Mouse (Mus musculus): ENCODE results near the gene Alg9. TPM values are rescaled to one million over a fixed set of nuclear protein-coding genes. Genes with fewer than 3 reads are reported as not detected.

The Alg9 gene
- polyA plus RNA-seq, 1 experiment, result 23.2 TPM

- 0 out of 2 replicates have a peak, but pooled peaks cover 4% of the 10 kb centered on the region for H3K36me3 ChIP-seq (ENCODE audit: control insufficient read depth, insufficient read depth, low read length)
- no peak for TF ChIP-seq CTCF (IDR thresholded peaks at IDR 0.05; ENCODE audit: borderline replicate concordance, control insufficient read depth, extremely low read depth, insufficient read depth, low read length, poor library complexity)
- TF ChIP-seq POLR2A (IDR thresholded peaks at IDR 0.05; ENCODE audit: control insufficient read depth, extremely low read depth, insufficient read depth, low read length, poor library complexity), result no peak
- 96% methylated on average over 13 of the region's 13 CpGs for WGBS
Measured at GRCm38 (mm10) chr9:50809146-50809545, 34.3 kb downstream of the Alg9 start.

GRCm38 (mm10) chr9:50811187-50811586 is 36.4 kb downstream of the Alg9 start:
- no peak for DNase-seq
- H3K36me3 ChIP-seq (ENCODE audit: control insufficient read depth, insufficient read depth, low read length), result 0 out of 2 replicates have a peak, but pooled peaks cover 4% of the 10 kb centered on the region
- 97% methylated on average over 7 of the region's 7 CpGs for WGBS
- H3K4me3 ChIP-seq (ENCODE audit: control insufficient read depth, insufficient read depth, low read length), result no peak overlapping the region
- no peak for TF ChIP-seq CTCF (IDR thresholded peaks at IDR 0.05; ENCODE audit: borderline replicate concordance, control insufficient read depth, extremely low read depth, insufficient read depth, low read length, poor library complexity)
- TF ChIP-seq POLR2A (IDR thresholded peaks at IDR 0.05; ENCODE audit: control insufficient read depth, extremely low read depth, insufficient read depth, low read length, poor library complexity), result no peak
- no peaks in the 10 kb centered on the region for H3K27me3 ChIP-seq (ENCODE audit: control insufficient read depth, insufficient read depth, low read length)
- H3K27ac ChIP-seq (ENCODE audit: control insufficient read depth, insufficient read depth, low read length), result no peak overlapping the region
- no peaks in the 10 kb centered on the region for H3K4me1 ChIP-seq (replicated peaks; ENCODE audit: control insufficient read depth, insufficient read depth, low read length)

More at GRCm38 (mm10) chr9:50809146-50809545, 34.3 kb downstream of the Alg9 start:
- no peak overlapping the region for H3K4me3 ChIP-seq (ENCODE audit: control insufficient read depth, insufficient read depth, low read length)
- no peak overlapping the region for H3K27ac ChIP-seq (ENCODE audit: control insufficient read depth, insufficient read depth, low read length)
- DNase-seq, result no peak
- peaks cover 5% of the 10 kb centered on the region for H3K4me1 ChIP-seq (replicated peaks; ENCODE audit: control insufficient read depth, insufficient read depth, low read length)
- no peaks in the 10 kb centered on the region for H3K27me3 ChIP-seq (ENCODE audit: control insufficient read depth, insufficient read depth, low read length)

GRCm38 (mm10) chr9:50811746-50812145 is 36.9 kb downstream of the Alg9 start:
- no peak overlapping the region for H3K27ac ChIP-seq (ENCODE audit: control insufficient read depth, insufficient read depth, low read length)
- no peak for TF ChIP-seq CTCF (IDR thresholded peaks at IDR 0.05; ENCODE audit: borderline replicate concordance, control insufficient read depth, extremely low read depth, insufficient read depth, low read length, poor library complexity)
- no peak for TF ChIP-seq POLR2A (IDR thresholded peaks at IDR 0.05; ENCODE audit: control insufficient read depth, extremely low read depth, insufficient read depth, low read length, poor library complexity)
- no peaks in the 10 kb centered on the region for H3K27me3 ChIP-seq (ENCODE audit: control insufficient read depth, insufficient read depth, low read length)
- 89% methylated on average over 2 of the region's 2 CpGs for WGBS
- no peak overlapping the region for H3K4me3 ChIP-seq (ENCODE audit: control insufficient read depth, insufficient read depth, low read length)
- DNase-seq, result no peak
- H3K4me1 ChIP-seq (replicated peaks; ENCODE audit: control insufficient read depth, insufficient read depth, low read length), result no peaks in the 10 kb centered on the region
- 0 out of 2 replicates have a peak, but pooled peaks cover 4% of the 10 kb centered on the region for H3K36me3 ChIP-seq (ENCODE audit: control insufficient read depth, insufficient read depth, low read length)

GRCm38 (mm10) chr9:50813796-50814195 is 39.0 kb downstream of the Alg9 start:
- WGBS, result 97% methylated on average over 5 of the region's 5 CpGs
- no peak for DNase-seq

GRCm38 (mm10) chr9:50815666-50816065 is 40.8 kb downstream of the Alg9 start:
- WGBS, result 10% methylated on average over 4 of the region's 4 CpGs
- H3K27ac ChIP-seq (ENCODE audit: control insufficient read depth, insufficient read depth, low read length), result no peak overlapping the region
- 0 out of 2 replicates have a peak, but pooled peaks cover 4% of the 10 kb centered on the region for H3K4me1 ChIP-seq (replicated peaks; ENCODE audit: control insufficient read depth, insufficient read depth, low read length)
- H3K27me3 ChIP-seq (ENCODE audit: control insufficient read depth, insufficient read depth, low read length), result no peaks in the 10 kb centered on the region
- H3K36me3 ChIP-seq (ENCODE audit: control insufficient read depth, insufficient read depth, low read length), result no peaks in the 10 kb centered on the region
- peak; percentile 70 for DNase-seq
- no peak overlapping the region for H3K4me3 ChIP-seq (ENCODE audit: control insufficient read depth, insufficient read depth, low read length)
- TF ChIP-seq CTCF (IDR thresholded peaks at IDR 0.05; ENCODE audit: borderline replicate concordance, control insufficient read depth, extremely low read depth, insufficient read depth, low read length, poor library complexity) (no peak), POLR2A (IDR thresholded peaks at IDR 0.05; ENCODE audit: control insufficient read depth, extremely low read depth, insufficient read depth, low read length, poor library complexity) (no peak)

More at GRCm38 (mm10) chr9:50813796-50814195, 39.0 kb downstream of the Alg9 start:
- H3K4me3 ChIP-seq (ENCODE audit: control insufficient read depth, insufficient read depth, low read length), result no peak overlapping the region
- no peaks in the 10 kb centered on the region for H3K27me3 ChIP-seq (ENCODE audit: control insufficient read depth, insufficient read depth, low read length)
- no peak overlapping the region for H3K27ac ChIP-seq (ENCODE audit: control insufficient read depth, insufficient read depth, low read length)
- TF ChIP-seq CTCF (IDR thresholded peaks at IDR 0.05; ENCODE audit: borderline replicate concordance, control insufficient read depth, extremely low read depth, insufficient read depth, low read length, poor library complexity), result no peak
- no peak for TF ChIP-seq POLR2A (IDR thresholded peaks at IDR 0.05; ENCODE audit: control insufficient read depth, extremely low read depth, insufficient read depth, low read length, poor library complexity)
- 0 out of 2 replicates have a peak, but pooled peaks cover 2% of the 10 kb centered on the region for H3K36me3 ChIP-seq (ENCODE audit: control insufficient read depth, insufficient read depth, low read length)
- 0 out of 2 replicates have a peak, but pooled peaks cover 4% of the 10 kb centered on the region for H3K4me1 ChIP-seq (replicated peaks; ENCODE audit: control insufficient read depth, insufficient read depth, low read length)

- Histone ChIP-seq H3K4me3 (ENCODE audit: control insufficient read depth, insufficient read depth, low read length) (no peak overlapping the region), H3K4me1 (replicated peaks; ENCODE audit: control insufficient read depth, insufficient read depth, low read length) (0 out of 2 replicates have a peak, but pooled peaks cover 4% of the 10 kb centered on the region), H3K27me3 (ENCODE audit: control insufficient read depth, insufficient read depth, low read length) (no peaks in the 10 kb centered on the region), H3K27ac (ENCODE audit: control insufficient read depth, insufficient read depth, low read length) (no peak overlapping the region), H3K36me3 (ENCODE audit: control insufficient read depth, insufficient read depth, low read length) (no peaks in the 10 kb centered on the region)
- no peak for DNase-seq
- WGBS, result 97% methylated on average over 1 of the region's 1 CpGs
- no peak for TF ChIP-seq POLR2A (IDR thresholded peaks at IDR 0.05; ENCODE audit: control insufficient read depth, extremely low read depth, insufficient read depth, low read length, poor library complexity)
- no peak for TF ChIP-seq CTCF (IDR thresholded peaks at IDR 0.05; ENCODE audit: borderline replicate concordance, control insufficient read depth, extremely low read depth, insufficient read depth, low read length, poor library complexity)
Measured at GRCm38 (mm10) chr9:50816512-50816911, 41.7 kb downstream of the Alg9 start.

Measured in thymus, adult 2 months (tissue).